Mouse (Mus musculus): Measurements from ENCODE around the gene Clic5. TPM values are rescaled to one million over a fixed set of nuclear protein-coding genes. Genes with fewer than 3 reads are reported as not detected.

Clic5 gene
- polyA plus RNA-seq, 2 experiments, result 0.24 to 0.31 TPM

DNA sequence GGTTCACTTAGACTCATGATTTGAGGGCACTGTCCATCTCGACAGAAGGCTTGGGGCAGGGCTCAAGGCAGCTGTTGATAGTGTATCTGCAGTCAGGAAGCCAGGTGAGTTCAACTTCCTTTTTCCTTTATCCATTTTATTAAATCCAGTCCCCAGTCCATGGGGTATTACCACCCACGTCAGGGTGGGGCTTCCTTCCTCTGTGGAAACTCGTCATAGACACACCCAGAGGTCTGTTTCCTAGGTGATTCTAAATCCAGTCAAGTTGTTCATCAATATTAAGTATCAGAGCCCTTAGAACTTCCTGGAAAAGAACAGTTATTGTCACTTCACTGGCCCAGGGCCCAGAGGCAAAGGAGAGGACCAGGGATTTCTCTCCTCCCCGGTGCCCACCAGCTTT, 61.2 kb downstream of the Clic5 start:
- no peaks in the 10 kb centered on the region for H3K36me3 ChIP-seq (replicated peaks; ENCODE audit: control insufficient read depth, insufficient read depth, low read depth)
- no peak for DNase-seq (ENCODE audit: low read depth in 3 of 3, low spot score in 3 of 3)
- no peak overlapping the region for H3K4me3 ChIP-seq (ENCODE audit: insufficient read depth in 1 of 2, low read depth in 2 of 2, low read length in 2 of 2)
- no peak overlapping the region for H3K9ac ChIP-seq (replicated peaks)
- TF ChIP-seq EP300 (IDR thresholded peaks at IDR 0.05; ENCODE audit: low read depth) (no peak), CTCF (IDR thresholded peaks at IDR 0.05; ENCODE audit: low read depth) (no peak)
- H3K27ac ChIP-seq, result no peak overlapping the region
- no peaks in the 10 kb centered on the region for H3K4me1 ChIP-seq (replicated peaks; ENCODE audit: control insufficient read depth in 2 of 2, insufficient read depth in 2 of 2, low read length in 1 of 2)
- WGBS (ENCODE audit: insufficient replicate concordance), result 33% methylated on average over 4 of the region's 4 CpGs
- ATAC-seq (ENCODE audit: insufficient read depth), result no peak
- H3K9me3 ChIP-seq (ENCODE audit: control insufficient read depth, low read length), result no peaks in the 10 kb centered on the region
- H3K27me3 ChIP-seq (ENCODE audit: control insufficient read depth, insufficient read depth, low read length), result no peaks in the 10 kb centered on the region
- H3K4me2 ChIP-seq (ENCODE audit: low read depth), result no peak overlapping the region

DNA sequence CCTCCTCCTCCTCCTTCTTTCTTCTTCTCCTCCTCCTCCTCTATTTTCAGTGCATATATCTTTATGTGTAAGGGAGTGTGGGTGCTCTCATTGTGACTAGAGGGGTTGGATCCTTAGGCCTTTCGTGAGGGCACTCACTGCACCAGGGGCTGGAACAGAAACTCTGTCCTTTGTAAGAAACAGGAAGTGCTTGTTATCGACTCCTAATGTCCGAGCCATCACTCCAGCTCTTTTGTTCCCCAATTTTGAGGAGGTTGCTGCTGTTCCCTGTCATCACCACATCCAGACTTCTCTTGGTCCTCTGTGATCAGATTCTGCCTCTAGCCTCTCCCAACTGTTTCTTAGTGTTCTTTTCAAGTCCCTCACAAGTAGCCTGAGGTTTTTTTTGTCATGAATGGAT, 64.3 kb downstream of the Clic5 start:
- Histone ChIP-seq H3K36me3 (replicated peaks; ENCODE audit: control insufficient read depth, insufficient read depth, low read depth) (no peaks in the 10 kb centered on the region), H3K4me3 (ENCODE audit: insufficient read depth in 1 of 2, low read depth in 2 of 2, low read length in 2 of 2) (no peak overlapping the region), H3K9ac (replicated peaks) (no peak overlapping the region), H3K4me1 (replicated peaks; ENCODE audit: control insufficient read depth in 2 of 2, insufficient read depth in 2 of 2, low read length in 1 of 2) (no peaks in the 10 kb centered on the region), H3K27me3 (ENCODE audit: control insufficient read depth, insufficient read depth, low read length) (no peaks in the 10 kb centered on the region), H3K4me2 (ENCODE audit: low read depth) (no peak overlapping the region), H3K27ac (no peak overlapping the region), H3K9me3 (ENCODE audit: control insufficient read depth, low read length) (no peaks in the 10 kb centered on the region)
- no peak for DNase-seq (ENCODE audit: low read depth in 3 of 3, low spot score in 3 of 3)
- TF ChIP-seq CTCF (IDR thresholded peaks at IDR 0.05; ENCODE audit: low read depth), result no peak
- no peak for TF ChIP-seq EP300 (IDR thresholded peaks at IDR 0.05; ENCODE audit: low read depth)
- no peak for ATAC-seq (ENCODE audit: insufficient read depth)
- 11% methylated on average over 3 of the region's 3 CpGs for WGBS (ENCODE audit: insufficient replicate concordance)

DNA sequence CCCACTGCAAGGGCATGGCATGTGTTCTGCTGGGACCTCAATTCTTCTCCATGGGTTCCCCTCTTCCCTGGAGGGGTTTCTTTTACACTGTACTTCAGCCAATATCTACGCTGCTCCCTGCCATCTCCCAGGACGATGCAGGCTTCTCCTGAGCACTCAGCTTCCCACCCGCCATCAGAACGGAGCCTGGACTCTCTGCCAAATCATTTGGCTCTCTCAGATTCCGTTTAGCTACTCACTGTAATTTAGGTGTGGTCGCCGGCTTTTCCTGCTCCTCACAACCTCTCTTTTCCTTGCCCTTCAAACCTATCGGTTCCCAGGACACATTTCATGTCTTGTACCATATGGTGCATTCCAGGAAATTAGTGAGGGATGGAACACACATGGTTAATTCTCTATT, 66.3 kb downstream of the Clic5 start:
- WGBS (ENCODE audit: insufficient replicate concordance), result 53% methylated on average over 8 of the region's 8 CpGs
- Histone ChIP-seq H3K36me3 (replicated peaks; ENCODE audit: control insufficient read depth, insufficient read depth, low read depth) (no peaks in the 10 kb centered on the region), H3K9ac (replicated peaks) (no peak overlapping the region), H3K27ac (no peak overlapping the region), H3K4me1 (replicated peaks; ENCODE audit: control insufficient read depth in 2 of 2, insufficient read depth in 2 of 2, low read length in 1 of 2) (no peaks in the 10 kb centered on the region), H3K4me3 (ENCODE audit: insufficient read depth in 1 of 2, low read depth in 2 of 2, low read length in 2 of 2) (no peak overlapping the region), H3K27me3 (ENCODE audit: control insufficient read depth, insufficient read depth, low read length) (no peaks in the 10 kb centered on the region), H3K4me2 (ENCODE audit: low read depth) (no peak overlapping the region), H3K9me3 (ENCODE audit: control insufficient read depth, low read length) (no peaks in the 10 kb centered on the region)
- TF ChIP-seq EP300 (IDR thresholded peaks at IDR 0.05; ENCODE audit: low read depth), result no peak
- TF ChIP-seq CTCF (IDR thresholded peaks at IDR 0.05; ENCODE audit: low read depth), result no peak
- no peak for ATAC-seq (ENCODE audit: insufficient read depth)
- DNase-seq (ENCODE audit: low read depth in 3 of 3, low spot score in 3 of 3), result no peak

DNA sequence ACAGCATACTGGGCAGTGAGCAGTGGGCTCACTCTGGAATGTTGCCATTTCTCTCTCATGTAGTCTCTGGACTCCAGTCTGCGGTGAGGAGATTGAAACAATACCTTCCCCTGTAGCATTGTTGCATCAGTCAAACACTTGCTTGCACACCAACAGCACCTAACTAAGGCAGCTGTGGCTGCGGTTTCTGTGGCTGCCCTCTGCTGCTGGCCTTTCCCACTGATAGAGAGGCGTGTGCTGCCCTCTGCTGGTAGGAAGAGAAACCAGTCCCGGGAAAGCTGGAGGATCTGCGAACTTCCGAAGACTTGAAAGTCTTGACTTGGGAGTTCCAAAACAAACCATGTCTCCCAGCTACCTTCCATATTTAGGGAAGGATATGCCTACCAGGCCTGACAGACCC, 68.2 kb downstream of the Clic5 start:
- Histone ChIP-seq H3K4me2 (ENCODE audit: low read depth) (no peak overlapping the region), H3K36me3 (replicated peaks; ENCODE audit: control insufficient read depth, insufficient read depth, low read depth) (no peaks in the 10 kb centered on the region), H3K4me1 (replicated peaks; ENCODE audit: control insufficient read depth in 2 of 2, insufficient read depth in 2 of 2, low read length in 1 of 2) (no peaks in the 10 kb centered on the region), H3K4me3 (ENCODE audit: insufficient read depth in 1 of 2, low read depth in 2 of 2, low read length in 2 of 2) (no peak overlapping the region), H3K27ac (no peak overlapping the region), H3K9me3 (ENCODE audit: control insufficient read depth, low read length) (no peaks in the 10 kb centered on the region), H3K9ac (replicated peaks) (no peak overlapping the region), H3K27me3 (ENCODE audit: control insufficient read depth, insufficient read depth, low read length) (no peaks in the 10 kb centered on the region)
- TF ChIP-seq EP300 (IDR thresholded peaks at IDR 0.05; ENCODE audit: low read depth) (no peak), CTCF (IDR thresholded peaks at IDR 0.05; ENCODE audit: low read depth) (peak; percentile 92)
- ATAC-seq (ENCODE audit: insufficient read depth), result no peak
- peak; percentile 41 to 48 (median 44) for DNase-seq (ENCODE audit: low read depth in 3 of 3, low spot score in 3 of 3)
- 4% methylated on average over 6 of the region's 6 CpGs for WGBS (ENCODE audit: insufficient replicate concordance)

DNA sequence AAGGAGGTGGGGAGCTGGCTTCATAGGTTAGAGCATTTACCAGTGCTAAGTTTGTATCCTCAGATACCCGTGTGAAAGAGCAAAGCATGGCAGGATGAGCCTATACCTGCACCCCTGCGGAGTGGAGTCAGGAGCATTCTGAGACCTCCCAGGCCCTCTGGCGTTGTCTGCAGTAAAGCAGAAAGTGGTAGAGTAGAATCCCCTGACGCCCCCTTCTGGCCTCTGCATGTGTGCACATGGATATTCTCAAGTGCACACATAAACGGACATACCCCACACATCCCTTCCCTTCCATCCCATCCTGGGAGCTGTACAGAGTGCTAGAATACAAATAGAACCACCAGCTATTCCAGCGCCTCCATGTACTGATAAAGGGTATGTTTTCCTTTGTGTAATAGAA, 70.9 kb downstream of the Clic5 start:
- WGBS (ENCODE audit: insufficient replicate concordance), result 29% methylated on average over 6 of the region's 6 CpGs
- no peaks in the 10 kb centered on the region for H3K36me3 ChIP-seq (replicated peaks; ENCODE audit: control insufficient read depth, insufficient read depth, low read depth)

More for the DNA sequence above, 70.9 kb downstream of the Clic5 start:
- Histone ChIP-seq H3K9ac (replicated peaks) (no peak overlapping the region), H3K4me1 (replicated peaks; ENCODE audit: control insufficient read depth in 2 of 2, insufficient read depth in 2 of 2, low read length in 1 of 2) (no peaks in the 10 kb centered on the region), H3K9me3 (ENCODE audit: control insufficient read depth, low read length) (no peaks in the 10 kb centered on the region), H3K27ac (no peak overlapping the region), H3K4me3 (ENCODE audit: insufficient read depth in 1 of 2, low read depth in 2 of 2, low read length in 2 of 2) (no peak overlapping the region), H3K27me3 (ENCODE audit: control insufficient read depth, insufficient read depth, low read length) (no peaks in the 10 kb centered on the region), H3K4me2 (ENCODE audit: low read depth) (no peak overlapping the region)
- ATAC-seq (ENCODE audit: insufficient read depth), result no peak
- DNase-seq (ENCODE audit: low read depth in 3 of 3, low spot score in 3 of 3), result no peak
- TF ChIP-seq EP300 (IDR thresholded peaks at IDR 0.05; ENCODE audit: low read depth) (no peak), CTCF (IDR thresholded peaks at IDR 0.05; ENCODE audit: low read depth) (peak; percentile 12; the same call in 1 of the 2 replicates)

Data from liver, embryonic 14.5 days (tissue).